Mouse (Mus musculus) C2C12 (cell line): ENCODE data around the gene Tecpr2.
A peak's percentile ranks its signal among the peaks of the same experiment; 100 is the strongest.

Experiments used
- CEBPB ChIP-seq: IDR thresholded peaks from one replicate; pipeline ENCODE4 v1.6.1; 2011; ENCODE audit warnings: low read depth, mild to moderate bottlenecking, control low read depth, moderate library complexity
- CTCF ChIP-seq: IDR thresholded peaks from one replicate; pipeline ENCODE4 v1.5.1; 2011; ENCODE audit not compliant: control insufficient read depth, insufficient read depth, insufficient read length
- MAX ChIP-seq: IDR thresholded peaks from one replicate; pipeline ENCODE4 v1.6.1; 2011; ENCODE audit warnings: mild to moderate bottlenecking, control low read depth
- MYOD1 ChIP-seq: IDR thresholded peaks from one replicate; pipeline ENCODE4 v1.6.1; 2011; ENCODE audit warnings: low read depth; ENCODE audit not compliant: control insufficient read depth, insufficient read length
- MYOG ChIP-seq: IDR thresholded peaks from one replicate; pipeline ENCODE4 v1.6.1; 2011; ENCODE audit not compliant: control insufficient read depth, insufficient read length; ENCODE audit errors: extremely low read depth
- USF1 ChIP-seq: IDR thresholded peaks from one replicate; pipeline ENCODE4 v1.6.1; 2011; ENCODE audit warnings: low read depth, mild to moderate bottlenecking, control low read depth, moderate library complexity

DNA sequence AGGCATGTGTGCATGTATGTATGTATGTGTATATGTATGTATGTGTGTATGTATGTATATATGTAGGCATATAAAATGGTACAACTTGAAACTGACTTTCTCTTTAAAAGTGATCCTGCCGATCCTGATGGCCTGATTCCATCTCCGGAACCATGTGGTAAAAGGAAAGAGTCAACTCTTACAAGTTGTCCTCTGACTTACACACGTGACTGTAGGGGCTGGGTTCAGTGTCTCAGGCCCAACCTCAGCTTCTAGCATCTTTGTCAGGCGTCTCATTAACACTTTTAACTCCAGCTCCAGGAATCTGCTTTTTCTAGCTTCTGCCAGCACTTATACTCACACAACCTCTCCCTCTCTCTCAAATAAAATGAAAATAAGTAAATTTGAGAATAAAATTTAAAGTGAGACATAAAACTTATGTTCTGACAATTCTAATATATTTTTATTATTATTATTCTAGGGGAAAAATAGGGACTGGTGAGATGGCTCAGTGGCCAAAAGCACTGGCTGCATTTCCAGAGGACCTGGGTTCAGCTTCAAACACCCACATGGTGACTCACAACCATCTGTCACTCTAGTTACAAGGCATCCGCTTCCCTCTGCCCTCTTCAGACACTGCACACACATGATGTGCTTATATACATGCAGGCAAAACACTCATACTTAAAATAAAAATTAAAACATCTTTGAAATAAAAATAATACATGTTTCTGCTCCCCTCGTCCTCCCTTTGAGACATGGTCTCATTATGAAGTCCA, 63.7 kb downstream of the Tecpr2 start:
- TF ChIP-seq CTCF (no peak), MYOG (no peak), MAX (no peak), CEBPB (no peak), USF1 (peak; percentile 70), MYOD1 (peak; percentile 30)
